Mouse (Mus musculus) neutrophil, adult 5-6 weeks (primary cell): Measurements from ENCODE around the gene Gm6309. TPM values are rescaled to one million over a fixed set of nuclear protein-coding genes. Genes with fewer than 3 reads are reported as not detected.
"Not testable (repeated sequence)": the region's sequence is repeated elsewhere in the genome, so short reads cannot be mapped to it uniquely, and the experiment has no call there.

Source experiments
- ATAC-seq: fragments of 151-379, 151-347 bp; 2 replicates; pipeline ENCODE4 v1.8.0; 2017; ENCODE audit warnings: mild to moderate bottlenecking, moderate TSS enrichment; ENCODE audit not compliant: insufficient number of reproducible peaks, poor library complexity, low FRiP score, severe bottlenecking; ENCODE audit errors: extremely low read depth
- total RNA-seq: library from RNA; stranded (forward); fragments of 200-1000 nt; gene quantifications from 2 replicates; pipeline ENCODE4 v1.2.3, GENCODE M21; 2017

Gene Gm6309
- total RNA-seq, result not detected in 2 replicates

GRCm38 (mm10) chr5:146170621-146171020, at the start of gene Gm6309:
Gene Gm6309 (minus strand): TSS chr5:146170721.
- ATAC-seq, result not testable (repeated sequence)

GRCm38 (mm10) chr5:146205537-146205936, 35.0 kb upstream of the Gm6309 start:
- ATAC-seq, result no peak

- ATAC-seq, result no peak
These were observed 33.4 kb upstream of the Gm6309 start for GRCm38 (mm10) chr5:146203921-146204320.

- no peak for ATAC-seq
These were observed 30.1 kb upstream of the Gm6309 start for GRCm38 (mm10) chr5:146200580-146200979.

GRCm38 (mm10) chr5:146199540-146199939, 29.0 kb upstream of the Gm6309 start:
- no peak for ATAC-seq

GRCm38 (mm10) chr5:146199073-146199472, 28.6 kb upstream of the Gm6309 start:
- no peak for ATAC-seq

GRCm38 (mm10) chr5:146193360-146193759, 22.8 kb upstream of the Gm6309 start:
- ATAC-seq, result no peak

GRCm38 (mm10) chr5:146190501-146191269, 20.2 kb upstream of the Gm6309 start:
- ATAC-seq, result no peak

GRCm38 (mm10) chr5:146190093-146190492, 19.6 kb upstream of the Gm6309 start:
- ATAC-seq, result no peak

- no peak for ATAC-seq
These were observed 18.2 kb upstream of the Gm6309 start for GRCm38 (mm10) chr5:146188712-146189111.

- no peak for ATAC-seq
These were observed 17.6 kb upstream of the Gm6309 start for GRCm38 (mm10) chr5:146188144-146188543.

- not testable (repeated sequence) for ATAC-seq
These were observed 16.9 kb upstream of the Gm6309 start for GRCm38 (mm10) chr5:146187441-146187840.

GRCm38 (mm10) chr5:146185204-146185603, 14.7 kb upstream of the Gm6309 start, which contains the start of gene 1700001J03Rik:
Gene 1700001J03Rik (minus strand): TSS chr5:146185304.
- not testable (repeated sequence) for ATAC-seq

- not testable (repeated sequence) for ATAC-seq
These were observed 2.2 kb upstream of the Gm6309 start for GRCm38 (mm10) chr5:146172744-146173143.

- ATAC-seq, result not testable (repeated sequence)
These were observed 10.1 kb downstream of the Gm6309 start, which contains the start of gene Gm5565 for GRCm38 (mm10) chr5:146160439-146160838. Gene Gm5565 (minus strand): TSS chr5:146160539.

GRCm38 (mm10) chr5:146158326-146158725, 12.2 kb downstream of the Gm6309 start:
- not testable (repeated sequence) for ATAC-seq

- no peak for ATAC-seq
These were observed 20.1 kb downstream of the Gm6309 start for GRCm38 (mm10) chr5:146150454-146150853.

- ATAC-seq, result no peak
These were observed 22.6 kb downstream of the Gm6309 start for GRCm38 (mm10) chr5:146147903-146148302.
